Mouse (Mus musculus): Measurements from ENCODE around the gene Snrpa1.

GRCm38 (mm10) chr7:66060066-66060956 lies 1.5 kb downstream of the Snrpa1 start:
- TF ChIP-seq CTCF (IDR thresholded peaks at IDR 0.05; ENCODE audit: low read depth) = peak; percentile 38
- TF ChIP-seq EP300 (optimal IDR thresholded peaks at IDR 0.05) = no peak

Measured in stomach, postnatal 0 days (tissue).